Mouse (Mus musculus): ENCODE measurements around the gene Gm20831.
"Not testable (repeated sequence)": the region's sequence is repeated elsewhere in the genome, so short reads cannot be mapped to it uniquely, and the experiment has no call there.

The Gm20831 gene

GRCm38 (mm10) chrY:17874441-17874840 is at the start of gene Gm20831, which contains the start of gene Gm20772:
TSS of gene Gm20831 (plus strand) at chrY:17874741.
TSS of gene Gm20772 (plus strand) at chrY:17874741.
- CTCF ChIA-PET: not testable (repeated sequence)

GRCm38 (mm10) chrY:17846166-17846565 is 28.4 kb upstream of the Gm20831 start, which contains the start of gene Gm21904:
TSS of gene Gm21904 (minus strand) at chrY:17846266.
- CTCF ChIA-PET: not testable (repeated sequence)

- CTCF ChIA-PET: not testable (repeated sequence)
Measured at GRCm38 (mm10) chrY:17937230-17937629, 62.7 kb downstream of the Gm20831 start, which contains the start of gene Srsy. TSS of gene Srsy (minus strand) at chrY:17937330.
